Mouse (Mus musculus): ENCODE measurements around the gene Chrm3. TPM values are rescaled to one million over a fixed set of nuclear protein-coding genes. Genes with fewer than 3 reads are reported as not detected.

The Chrm3 gene
- polyA plus RNA-seq, 1 experiment from 2014 or later, result 1.3 TPM

DNA sequence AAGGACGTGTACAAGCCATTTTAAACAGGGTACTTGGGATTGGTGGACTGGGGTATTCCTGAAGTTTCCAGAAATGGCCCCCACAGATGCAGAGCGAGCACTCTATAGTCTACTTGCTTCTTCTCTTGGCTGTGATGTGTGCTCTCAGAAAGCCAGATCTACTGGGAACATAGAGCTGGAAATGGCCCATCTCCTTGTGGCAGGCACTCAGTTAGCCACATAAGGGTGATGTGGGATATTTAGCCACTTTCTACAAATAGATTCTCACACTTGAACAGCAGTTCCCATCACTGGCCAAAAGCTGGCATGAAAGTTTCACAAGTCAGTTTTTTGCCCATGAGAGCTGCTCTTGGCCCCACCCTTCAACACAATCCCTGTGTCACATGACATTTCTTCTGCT, 65.5 kb downstream of the Chrm3 start:
- Histone ChIP-seq H3K9me3 (no peaks in the 10 kb centered on the region), H3K4me1 (no peaks in the 10 kb centered on the region), H3K4me2 (no peak overlapping the region), H3K27me3 (no peaks in the 10 kb centered on the region), H3K9ac (no peak overlapping the region), H3K4me3 (no peak overlapping the region), H3K36me3 (no peaks in the 10 kb centered on the region), H3K27ac (no peak overlapping the region)
- ATAC-seq (ENCODE audit: insufficient number of reproducible peaks, insufficient read depth, low FRiP score, low TSS enrichment, low read depth), result no peak
- 67% methylated on average over 2 of the region's 2 CpGs for WGBS

DNA sequence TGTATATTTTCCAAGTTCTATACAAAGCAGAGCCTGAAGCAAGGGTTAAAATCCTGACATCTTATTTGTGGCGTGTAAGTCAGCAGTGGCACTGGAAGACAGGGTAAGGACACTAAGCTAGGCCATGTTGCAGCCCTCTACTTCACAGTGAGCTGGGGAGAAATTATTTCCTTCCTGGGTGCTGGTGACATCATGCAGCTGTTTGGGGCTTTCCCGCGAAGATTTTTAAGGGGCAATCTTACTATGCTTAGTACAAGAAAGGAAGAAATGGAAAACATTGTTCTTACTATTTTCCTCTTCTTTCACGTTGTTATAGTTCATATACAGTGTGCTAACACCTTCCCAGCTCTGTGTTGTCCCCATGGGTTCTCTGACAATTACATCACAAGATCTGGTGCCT, 76.3 kb downstream of the Chrm3 start:
- 76% methylated on average over 4 of the region's 4 CpGs for WGBS
- Histone ChIP-seq H3K4me2 (no peak overlapping the region), H3K36me3 (no peaks in the 10 kb centered on the region), H3K27me3 (no peaks in the 10 kb centered on the region), H3K9me3 (no peaks in the 10 kb centered on the region), H3K9ac (no peak overlapping the region), H3K27ac (no peak overlapping the region), H3K4me1 (no peaks in the 10 kb centered on the region), H3K4me3 (no peak overlapping the region)
- ATAC-seq (ENCODE audit: insufficient number of reproducible peaks, insufficient read depth, low FRiP score, low TSS enrichment, low read depth), result no peak

DNA sequence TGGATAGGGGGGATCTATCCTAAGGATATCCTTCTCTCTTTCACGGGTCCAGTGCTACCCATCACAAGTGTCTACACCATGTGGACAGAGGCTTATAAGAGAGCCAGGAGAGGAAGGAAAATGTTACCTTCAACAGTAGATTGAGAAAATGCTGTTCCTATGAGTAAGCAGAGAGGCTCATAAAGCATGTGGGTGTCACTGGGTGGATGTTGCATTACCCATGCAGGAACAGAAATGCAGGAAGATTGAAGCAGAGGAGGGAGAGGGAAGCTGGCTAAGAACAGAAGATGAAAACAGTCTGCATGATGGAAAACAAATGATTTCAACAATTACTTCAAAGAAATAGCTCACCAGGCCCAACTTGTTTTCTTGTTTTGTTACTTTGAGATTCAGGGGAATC, 85.7 kb downstream of the Chrm3 start:
- no peaks in the 10 kb centered on the region for H3K4me1 ChIP-seq
- no peaks in the 10 kb centered on the region for H3K9me3 ChIP-seq
- H3K9ac ChIP-seq, result no peak overlapping the region
- no peaks in the 10 kb centered on the region for H3K27me3 ChIP-seq
- no peak overlapping the region for H3K4me2 ChIP-seq
- H3K4me3 ChIP-seq, result no peak overlapping the region
- 82% methylated on average over 1 of the region's 1 CpGs for WGBS
- no peak for ATAC-seq (ENCODE audit: insufficient number of reproducible peaks, insufficient read depth, low FRiP score, low TSS enrichment, low read depth)
- no peak overlapping the region for H3K27ac ChIP-seq
- H3K36me3 ChIP-seq, result no peaks in the 10 kb centered on the region

DNA sequence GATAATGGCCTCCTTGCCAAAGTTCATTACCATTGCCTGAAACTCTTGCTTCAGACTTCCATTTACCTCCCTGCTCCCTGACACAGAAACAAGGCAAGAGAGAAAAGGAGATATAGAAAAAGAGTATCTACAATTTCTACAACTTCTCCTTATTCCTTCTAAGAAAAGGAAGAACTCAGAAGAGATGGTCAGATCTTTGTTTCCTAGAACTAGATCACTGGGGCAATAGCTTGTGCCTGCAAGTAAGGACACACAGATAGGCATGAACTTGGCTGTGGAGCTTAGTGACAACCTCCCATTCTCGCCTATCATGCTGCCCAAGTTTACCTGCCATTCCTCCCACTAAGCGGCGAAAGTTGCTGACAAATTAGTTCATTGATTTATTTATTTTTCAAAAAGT, 96.9 kb downstream of the Chrm3 start:
- Histone ChIP-seq H3K9me3 (no peaks in the 10 kb centered on the region), H3K9ac (no peak overlapping the region), H3K4me1 (no peaks in the 10 kb centered on the region), H3K36me3 (no peaks in the 10 kb centered on the region), H3K27ac (no peak overlapping the region), H3K27me3 (no peaks in the 10 kb centered on the region), H3K4me2 (no peak overlapping the region), H3K4me3 (no peak overlapping the region)
- WGBS, result 87% methylated on average over 3 of the region's 3 CpGs
- ATAC-seq (ENCODE audit: insufficient number of reproducible peaks, insufficient read depth, low FRiP score, low TSS enrichment, low read depth), result no peak

DNA sequence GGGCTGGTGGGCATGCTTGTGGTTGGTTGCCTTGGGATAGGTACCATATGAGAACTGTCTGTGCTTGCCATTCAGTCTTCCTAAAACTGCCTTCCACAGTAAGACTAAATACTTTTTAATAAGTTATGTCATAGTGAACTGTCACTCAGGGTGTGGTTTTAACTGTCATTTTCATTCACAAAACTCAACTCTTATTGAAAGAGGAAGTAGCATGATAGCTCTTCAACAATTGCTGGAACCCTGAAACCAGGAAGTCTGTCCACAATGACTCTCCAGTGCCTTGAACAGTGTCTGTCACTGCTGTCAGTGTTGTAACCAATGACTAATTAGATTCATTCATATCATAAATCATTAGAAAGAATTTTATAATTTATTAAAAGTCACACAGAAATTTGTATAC, 107.6 kb downstream of the Chrm3 start:
- no peaks in the 10 kb centered on the region for H3K9me3 ChIP-seq
- no peak overlapping the region for H3K27ac ChIP-seq
- H3K27me3 ChIP-seq, result no peaks in the 10 kb centered on the region
- no peak for ATAC-seq (ENCODE audit: insufficient number of reproducible peaks, insufficient read depth, low FRiP score, low TSS enrichment, low read depth)
- H3K4me2 ChIP-seq, result no peak overlapping the region
- H3K36me3 ChIP-seq, result no peaks in the 10 kb centered on the region
- H3K9ac ChIP-seq, result no peak overlapping the region
- no peaks in the 10 kb centered on the region for H3K4me1 ChIP-seq
- no peak overlapping the region for H3K4me3 ChIP-seq

DNA sequence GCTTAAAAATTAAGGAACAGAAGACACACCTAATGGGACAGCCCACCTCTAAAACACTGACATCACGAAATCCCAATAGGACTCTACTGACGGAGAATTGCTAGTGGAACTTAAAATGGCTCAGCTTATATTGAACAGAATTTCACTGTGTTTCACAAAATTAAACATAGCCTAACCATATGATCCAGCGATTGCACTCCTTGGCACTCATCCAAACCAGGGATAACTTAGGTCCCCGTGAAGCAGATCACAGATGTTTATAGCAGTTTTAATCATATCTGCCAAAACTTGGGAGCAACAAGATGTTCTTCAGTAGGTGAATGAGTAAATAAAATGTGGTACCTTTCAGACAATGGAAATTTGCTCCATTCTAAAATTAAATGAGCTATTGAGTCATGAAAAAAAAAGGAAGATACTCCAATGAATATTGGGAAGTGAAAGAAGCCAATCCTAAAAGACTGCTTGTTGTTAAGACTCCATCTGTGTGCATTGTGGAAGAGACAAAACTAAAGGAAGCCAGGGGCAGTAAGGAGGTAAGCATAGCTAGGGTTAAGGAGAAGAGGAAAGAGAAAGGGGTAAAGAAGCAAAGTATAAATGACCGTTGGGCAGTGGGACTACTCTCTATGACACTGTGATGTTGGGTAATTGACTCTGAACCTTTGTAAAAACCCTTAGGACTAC, 109.0 kb downstream of the Chrm3 start:
- no peaks in the 10 kb centered on the region for H3K27me3 ChIP-seq
- 63% methylated on average over 5 of the region's 5 CpGs for WGBS
- ATAC-seq (ENCODE audit: insufficient number of reproducible peaks, insufficient read depth, low FRiP score, low TSS enrichment, low read depth), result no peak

DNA sequence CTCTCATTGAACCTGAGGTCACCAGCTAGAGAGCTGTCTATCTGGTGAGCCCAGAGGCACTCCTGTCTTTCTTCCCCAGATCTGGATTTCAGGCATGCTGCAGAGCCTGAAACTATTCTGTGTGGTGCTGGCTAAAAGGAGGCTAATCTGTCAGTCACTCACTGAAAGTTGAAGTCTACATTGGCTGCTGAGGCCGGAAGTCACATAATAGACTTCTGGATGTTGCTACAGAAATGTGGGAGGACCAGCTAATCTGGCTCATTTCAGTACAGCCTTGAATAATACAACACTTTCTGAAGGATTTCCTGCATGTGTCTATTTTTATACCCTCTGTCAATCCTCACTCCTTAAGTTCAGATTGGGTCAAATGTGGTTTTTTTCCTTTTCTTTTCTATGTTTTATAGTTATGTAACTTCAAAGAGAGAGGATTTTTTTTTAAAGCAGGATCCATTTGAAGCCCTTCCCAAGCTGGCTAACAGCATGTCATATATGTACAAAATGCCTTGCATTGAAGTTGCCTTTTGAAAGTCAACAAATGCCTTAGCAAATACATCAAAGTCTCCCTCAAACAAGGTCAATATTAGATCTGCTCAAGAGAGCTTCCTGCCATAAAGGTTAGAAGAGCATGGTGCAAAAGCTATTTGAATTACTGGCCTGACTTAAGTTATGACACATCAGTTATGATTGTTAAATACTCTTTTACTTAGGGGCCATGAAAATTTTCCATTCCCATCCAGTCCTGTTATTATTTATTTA, 116.2 kb downstream of the Chrm3 start:
- H3K4me3 ChIP-seq, result no peak overlapping the region
- no peaks in the 10 kb centered on the region for H3K36me3 ChIP-seq
- H3K9ac ChIP-seq, result no peak overlapping the region
- no peak overlapping the region for H3K4me2 ChIP-seq
- H3K27me3 ChIP-seq, result no peaks in the 10 kb centered on the region
- 66% methylated on average over 1 of the region's 1 CpGs for WGBS
- no peaks in the 10 kb centered on the region for H3K4me1 ChIP-seq
- H3K27ac ChIP-seq, result no peak overlapping the region
- no peaks in the 10 kb centered on the region for H3K9me3 ChIP-seq
- ATAC-seq (ENCODE audit: insufficient number of reproducible peaks, insufficient read depth, low FRiP score, low TSS enrichment, low read depth), result no peak

More for the DNA sequence above, 109.0 kb downstream of the Chrm3 start:
- Histone ChIP-seq H3K9me3 (no peaks in the 10 kb centered on the region), H3K4me2 (no peak overlapping the region), H3K27ac (no peak overlapping the region), H3K4me1 (no peaks in the 10 kb centered on the region), H3K36me3 (no peaks in the 10 kb centered on the region), H3K4me3 (no peak overlapping the region), H3K9ac (no peak overlapping the region)

DNA sequence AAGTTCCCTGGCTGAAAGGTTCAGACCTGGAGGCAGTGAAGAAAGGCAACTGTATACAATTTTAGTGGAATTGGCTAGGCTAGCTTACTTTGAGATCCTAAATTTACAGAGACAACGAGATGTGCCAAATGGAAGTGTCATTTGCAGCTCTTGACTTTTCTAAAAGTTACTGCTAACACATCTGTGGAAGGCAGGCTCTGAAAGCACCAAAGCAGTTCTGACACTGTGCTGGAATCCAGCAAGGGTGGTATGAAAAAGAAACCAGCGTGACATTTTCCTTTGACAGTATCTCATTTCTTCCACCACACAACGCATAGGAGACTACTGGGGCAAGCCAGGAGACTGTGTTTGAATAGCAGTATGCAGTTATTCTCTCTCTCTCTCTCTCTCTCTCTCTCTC, 120.4 kb downstream of the Chrm3 start:
- Histone ChIP-seq H3K4me1 (no peaks in the 10 kb centered on the region), H3K4me3 (no peak overlapping the region), H3K36me3 (no peaks in the 10 kb centered on the region), H3K27me3 (no peaks in the 10 kb centered on the region), H3K9me3 (no peaks in the 10 kb centered on the region), H3K9ac (no peak overlapping the region), H3K4me2 (no peak overlapping the region), H3K27ac (no peak overlapping the region)
- 78% methylated on average over 3 of the region's 3 CpGs for WGBS
- no peak for ATAC-seq (ENCODE audit: insufficient number of reproducible peaks, insufficient read depth, low FRiP score, low TSS enrichment, low read depth)

DNA sequence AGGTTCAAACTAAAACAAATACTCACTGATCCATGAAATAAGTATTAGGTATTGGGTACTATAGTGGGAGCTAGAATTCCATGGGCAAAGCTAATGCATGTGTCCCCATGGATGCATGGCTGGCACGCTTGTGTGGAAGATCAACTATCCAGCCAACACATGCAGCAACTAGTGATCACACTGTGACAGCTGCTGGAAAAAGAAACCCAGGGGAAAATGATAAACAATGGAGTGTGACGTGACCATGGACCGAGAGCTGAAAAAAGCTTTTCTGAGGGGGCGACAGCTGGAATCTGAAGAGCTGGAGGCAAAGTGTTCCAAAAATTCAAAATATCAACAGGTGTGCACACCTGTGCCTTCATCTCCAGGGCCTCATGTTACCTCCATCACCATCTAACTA, 120.8 kb downstream of the Chrm3 start:
- no peaks in the 10 kb centered on the region for H3K9me3 ChIP-seq
- no peaks in the 10 kb centered on the region for H3K36me3 ChIP-seq
- no peaks in the 10 kb centered on the region for H3K27me3 ChIP-seq
- H3K4me2 ChIP-seq, result no peak overlapping the region
- ATAC-seq (ENCODE audit: insufficient number of reproducible peaks, insufficient read depth, low FRiP score, low TSS enrichment, low read depth), result no peak
- H3K9ac ChIP-seq, result no peak overlapping the region
- 70% methylated on average over 4 of the region's 4 CpGs for WGBS
- no peaks in the 10 kb centered on the region for H3K4me1 ChIP-seq
- no peak overlapping the region for H3K27ac ChIP-seq
- no peak overlapping the region for H3K4me3 ChIP-seq

DNA sequence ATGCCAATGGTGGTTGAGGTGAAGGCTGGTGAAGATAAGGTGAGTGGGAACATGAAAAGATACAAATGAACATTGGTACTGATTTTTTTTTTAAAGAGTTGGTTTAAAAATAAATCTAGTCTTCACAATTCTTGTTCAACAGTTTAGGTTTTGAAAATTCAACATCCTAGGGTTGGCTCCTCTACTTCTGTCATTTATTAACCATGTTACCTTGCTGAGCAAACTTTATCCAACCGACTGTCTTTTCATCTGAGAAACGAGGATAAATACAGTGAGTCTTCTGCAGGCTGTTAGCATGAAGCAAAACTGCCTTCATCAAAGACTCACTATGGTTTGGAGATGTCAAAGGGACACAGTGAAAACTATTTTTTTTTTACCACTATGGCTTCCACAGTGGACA, 123.0 kb downstream of the Chrm3 start:
- Histone ChIP-seq H3K4me2 (no peak overlapping the region), H3K9me3 (no peaks in the 10 kb centered on the region), H3K36me3 (no peaks in the 10 kb centered on the region), H3K27ac (no peak overlapping the region), H3K4me3 (no peak overlapping the region), H3K9ac (no peak overlapping the region), H3K4me1 (no peaks in the 10 kb centered on the region), H3K27me3 (no peaks in the 10 kb centered on the region)
- no peak for ATAC-seq (ENCODE audit: insufficient number of reproducible peaks, insufficient read depth, low FRiP score, low TSS enrichment, low read depth)
- 60% methylated on average over 2 of the region's 2 CpGs for WGBS

DNA sequence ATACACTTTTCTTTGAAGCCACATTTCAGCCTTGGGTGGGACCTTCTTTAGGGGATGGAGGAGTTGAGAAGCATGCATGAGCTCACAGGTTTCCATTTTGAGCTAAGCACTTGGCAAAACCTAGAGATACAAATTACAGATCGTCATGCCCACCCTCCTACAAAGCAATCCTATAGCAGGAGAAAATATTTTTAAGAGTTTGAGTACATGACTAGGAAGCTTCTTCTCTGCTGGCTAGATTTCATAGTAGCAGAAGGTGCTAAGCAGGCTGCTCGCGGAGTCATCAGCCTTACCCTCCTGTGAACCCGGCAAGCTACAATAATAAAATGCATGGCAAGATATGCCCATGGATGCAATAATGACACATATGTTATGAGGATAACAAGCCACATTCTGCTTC, 124.4 kb downstream of the Chrm3 start:
- Histone ChIP-seq H3K4me3 (no peak overlapping the region), H3K4me2 (no peak overlapping the region), H3K4me1 (no peaks in the 10 kb centered on the region), H3K36me3 (no peaks in the 10 kb centered on the region), H3K9me3 (no peaks in the 10 kb centered on the region), H3K9ac (no peak overlapping the region), H3K27ac (no peak overlapping the region), H3K27me3 (no peaks in the 10 kb centered on the region)
- ATAC-seq (ENCODE audit: insufficient number of reproducible peaks, insufficient read depth, low FRiP score, low TSS enrichment, low read depth), result no peak
- WGBS, result 92% methylated on average over 4 of the region's 4 CpGs

DNA sequence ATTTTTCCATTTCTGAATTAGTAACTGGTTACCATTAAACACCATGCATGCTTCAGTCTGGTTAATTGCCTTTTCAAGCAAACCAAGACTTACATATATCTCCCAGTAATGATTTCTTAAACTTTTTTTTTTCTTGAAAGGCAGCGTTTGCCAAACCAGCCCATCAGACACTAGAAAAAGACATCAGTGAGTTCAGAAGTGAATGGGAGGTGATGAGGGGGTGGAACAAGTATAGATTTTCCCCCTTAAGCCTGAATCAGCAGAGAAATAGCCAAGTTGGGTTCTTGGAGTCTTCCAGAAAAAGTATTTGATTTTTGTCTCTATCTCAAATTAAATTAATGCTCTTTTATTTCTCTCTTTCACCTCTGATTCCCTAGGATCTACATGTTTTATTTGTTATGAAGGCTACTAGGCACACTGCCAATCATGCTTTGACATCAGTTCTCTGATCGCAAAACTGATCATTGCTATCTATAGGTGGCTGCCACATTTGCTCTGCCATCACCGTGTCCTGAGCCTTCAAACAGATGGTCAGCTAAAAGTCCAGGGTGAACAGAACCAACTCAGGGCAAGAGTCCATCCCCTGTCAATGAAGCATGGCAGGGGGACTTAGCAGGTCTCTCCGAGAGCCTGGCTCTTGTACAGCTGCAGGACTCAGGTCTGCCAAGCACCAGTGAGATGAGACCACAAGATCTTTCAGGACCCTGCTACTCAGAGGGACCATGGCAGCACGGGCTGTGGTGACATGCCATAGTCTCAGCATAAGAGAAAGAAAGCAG, 125.1 kb downstream of the Chrm3 start:
- Histone ChIP-seq H3K9me3 (no peaks in the 10 kb centered on the region), H3K27ac (no peak overlapping the region), H3K9ac (no peak overlapping the region), H3K4me1 (no peaks in the 10 kb centered on the region), H3K36me3 (no peaks in the 10 kb centered on the region), H3K4me3 (no peak overlapping the region), H3K4me2 (no peak overlapping the region), H3K27me3 (no peaks in the 10 kb centered on the region)
- no peak for ATAC-seq (ENCODE audit: insufficient number of reproducible peaks, insufficient read depth, low FRiP score, low TSS enrichment, low read depth)
- 86% methylated on average over 5 of the region's 5 CpGs for WGBS
